Mouse (Mus musculus) gastrocnemius, postnatal 14 days (tissue): ENCODE results near the gene Tmem63a. TPM values are rescaled to one million over a fixed set of nuclear protein-coding genes. Genes with fewer than 3 reads are reported as not detected.
"Not testable (repeated sequence)": the region's sequence is repeated elsewhere in the genome, so short reads cannot be mapped to it uniquely, and the experiment has no call there.

Experiments
- DNase-seq: peaks from one replicate; pipeline ENCODE4 v3.0.0; 2021; ENCODE audit warnings: mixed read lengths
- intact Hi-C: fragments of 180-260 bp; cut with DNase I; formaldehyde crosslinking; loops from one replicate; pipeline ENCODE4 v1.15.1; 2025; ENCODE audit warnings: low total_unique reads
- long read RNA-seq, 2 experiments: library from polyadenylated mRNA; stranded (forward); transcript quantifications; one replicate each; pipeline ENCODE4 v2.0.0; 2021
- total RNA-seq, 2 experiments: library from RNA; stranded (reverse); gene quantifications; 2 replicates each; pipeline ENCODE4 v1.2.3; 2021

Tmem63a gene
- total RNA-seq, result 10 to 100 TPM; 11.9 to 12.5 TPM
- long read RNA-seq, experiment 1, transcript Tmem63a-201 (23 exons, 3,306 nt), result major isoform, 11 of 15 reads
- long read RNA-seq, experiment 1, partial matches to known transcripts, result 1 of 15 reads
- long read RNA-seq, experiment 1, other reads (novel, unspliced or antisense), result 3 of 15 reads
- long read RNA-seq, experiment 2, transcript Tmem63a-201 (23 exons, 3,306 nt), result major isoform, 14 of 22 reads
- long read RNA-seq, experiment 2, partial matches to known transcripts, result 3 of 22 reads
- long read RNA-seq, experiment 2, other reads (novel, unspliced or antisense), result 5 of 22 reads

DNA sequence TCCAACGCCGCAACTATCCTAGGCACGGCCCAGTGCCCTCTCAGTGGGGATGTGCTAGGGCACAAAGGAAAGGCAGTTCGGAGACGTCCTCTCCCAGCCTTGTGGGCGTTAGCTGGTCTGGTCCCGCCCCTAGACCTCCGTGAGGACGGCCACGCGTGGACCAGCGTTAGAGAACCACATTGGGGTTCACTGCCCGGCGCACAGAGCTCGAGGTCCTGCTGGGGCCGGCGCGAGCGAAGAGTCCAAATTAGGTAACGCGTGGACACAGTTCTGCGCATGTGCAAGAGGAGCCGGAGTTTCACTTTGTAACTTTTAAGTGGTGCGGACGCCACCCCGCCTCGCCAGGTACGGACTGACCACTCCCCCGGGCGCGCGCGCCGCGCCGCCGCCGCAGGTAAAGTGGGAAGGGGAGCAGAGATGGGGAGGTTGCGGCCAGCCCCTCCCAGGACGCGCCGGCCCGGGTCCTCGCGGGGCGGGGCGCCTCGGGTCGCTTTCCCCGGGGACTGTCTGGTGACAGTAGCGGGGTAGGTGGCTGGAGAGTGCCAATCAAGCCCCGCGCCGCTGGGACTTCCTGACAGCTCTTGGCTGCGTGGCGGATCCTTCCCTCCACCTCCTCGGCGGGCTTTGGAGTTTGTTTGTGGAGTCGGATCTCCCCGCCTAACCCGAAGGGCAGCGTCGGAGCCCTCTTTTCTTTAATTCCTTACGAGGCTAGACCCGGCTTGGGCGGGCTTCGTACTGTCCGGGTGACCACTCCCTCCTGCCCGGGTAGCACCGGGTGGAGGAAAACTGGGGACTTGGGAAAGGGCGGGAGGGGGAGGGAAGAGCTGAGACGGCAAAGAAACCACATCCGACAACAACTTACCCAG is at the start of gene Tmem63a:
Tmem63a (plus strand) TSS at position 179 of the 866 bp plus-strand sequence.
- intact Hi-C loops, result no loop called here
- peak; percentile 79 for DNase-seq

DNA sequence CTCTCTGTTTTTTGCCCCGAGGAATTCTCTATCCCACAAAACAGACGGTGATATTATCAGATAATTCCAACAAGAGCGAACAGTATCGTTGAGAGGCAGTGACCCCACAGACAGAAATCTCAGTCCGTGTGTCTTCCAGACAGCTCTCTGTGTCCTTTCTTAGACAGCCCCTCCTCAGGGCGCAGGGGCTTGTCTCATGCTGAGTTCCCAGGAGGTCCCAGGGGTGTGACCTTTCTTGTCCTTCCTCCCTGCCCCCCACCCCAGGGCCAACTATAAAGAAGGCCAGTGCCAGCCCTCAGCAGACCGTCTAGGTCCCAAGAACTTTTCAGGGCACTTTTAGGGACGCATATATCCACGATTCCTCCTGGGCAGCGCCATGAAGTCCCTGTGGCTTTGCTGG is 49.3 kb upstream of the Tmem63a start, which contains the start of gene Lefty2:
Lefty2 (plus strand) TSS at position 301 of the 400 bp plus-strand sequence.
- no peak for DNase-seq
- intact Hi-C loops, result loop anchor here (5.0 kb wide), 1 partner anchor 74 kb away; no protein-coding TSS in a partner anchor

DNA sequence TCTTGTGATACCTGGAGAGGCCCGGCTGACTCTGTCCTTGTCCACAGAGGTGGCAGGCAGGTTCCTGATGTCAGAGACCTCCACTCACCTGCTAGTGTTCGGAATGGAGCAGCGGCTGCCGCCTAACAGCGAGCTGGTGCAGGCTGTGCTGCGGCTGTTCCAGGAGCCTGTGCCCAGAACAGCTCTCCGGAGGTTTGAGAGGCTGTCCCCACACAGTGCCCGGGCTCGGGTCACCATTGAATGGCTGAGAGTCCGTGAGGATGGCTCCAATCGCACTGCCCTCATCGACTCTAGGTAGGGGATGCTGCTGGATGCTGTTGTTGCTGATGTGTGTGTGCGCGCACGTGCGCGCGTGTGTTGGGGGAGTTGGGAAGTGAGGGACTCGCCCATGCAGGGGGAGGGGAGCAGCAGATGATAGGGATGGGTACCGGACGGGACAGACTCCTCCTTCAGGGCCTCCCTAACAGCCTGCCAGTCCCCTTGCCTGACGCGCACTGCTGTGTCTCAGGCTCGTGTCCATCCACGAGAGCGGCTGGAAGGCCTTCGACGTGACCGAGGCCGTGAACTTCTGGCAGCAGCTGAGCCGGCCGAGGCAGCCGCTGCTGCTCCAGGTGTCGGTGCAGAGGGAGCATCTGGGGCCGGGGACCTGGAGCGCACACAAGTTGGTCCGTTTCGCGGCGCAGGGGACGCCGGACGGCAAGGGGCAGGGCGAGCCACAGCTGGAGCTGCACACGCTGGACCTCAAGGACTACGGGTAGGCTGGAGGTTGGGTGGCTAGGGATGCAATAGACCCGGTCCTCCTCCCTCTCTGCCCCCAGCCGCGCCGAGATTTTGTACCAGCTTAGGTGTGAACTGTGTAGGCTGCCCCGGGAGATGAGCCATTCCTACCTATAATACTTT is 47.8 kb upstream of the Tmem63a start:
- intact Hi-C loops, result loop anchor here (5.0 kb wide), 1 partner anchor 73 kb away; no protein-coding TSS in a partner anchor
- DNase-seq, result not testable (repeated sequence)

DNA sequence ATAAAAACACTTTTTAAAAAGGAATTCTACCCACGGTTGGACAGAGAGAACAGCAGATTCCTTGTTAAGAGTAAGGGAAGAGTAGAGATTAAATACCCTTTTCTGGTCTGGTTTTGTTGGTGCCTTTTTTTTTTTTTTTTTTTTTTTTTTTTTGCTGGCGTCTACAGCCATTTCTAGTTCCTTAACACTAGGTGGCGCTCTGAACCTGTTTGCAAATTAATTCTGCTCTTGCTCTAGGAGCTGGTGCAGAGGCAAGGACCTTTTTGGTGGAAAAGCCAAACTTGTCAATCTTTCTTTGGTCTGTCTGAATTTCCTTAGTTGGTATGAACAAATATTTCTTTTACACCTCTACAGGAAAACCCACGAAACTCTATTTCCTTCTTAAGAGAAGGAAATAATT is 41.0 kb upstream of the Tmem63a start:
- intact Hi-C loops, result loop anchor here (2.0 to 10.0 kb wide), 2 partner anchors 72 to 144 kb away; no protein-coding TSS in a partner anchor
- no peak for DNase-seq

DNA sequence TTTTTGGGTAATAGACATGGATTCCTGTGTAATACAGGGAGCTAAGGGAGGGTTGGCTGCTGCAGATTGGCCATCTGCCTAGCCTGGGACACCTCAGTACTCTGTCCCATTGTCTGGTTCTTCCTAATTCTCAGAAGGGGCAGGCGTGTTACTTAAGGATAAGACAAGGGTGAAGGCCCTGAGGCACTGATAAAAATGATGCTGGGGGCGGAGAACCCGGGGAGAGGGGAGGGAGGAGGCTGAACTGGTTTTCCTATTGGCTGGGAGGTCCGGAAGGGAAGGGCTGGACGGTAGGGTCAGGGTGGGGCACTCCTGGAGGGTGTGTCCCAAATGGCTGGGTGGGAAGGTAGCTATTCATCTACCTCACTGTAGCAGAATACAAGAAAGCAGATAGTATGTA is 39.2 kb upstream of the Tmem63a start:
- DNase-seq, result no peak
- intact Hi-C loops, result loop anchor here (10.0 kb wide), 1 partner anchor 142 kb away; no protein-coding TSS in a partner anchor

DNA sequence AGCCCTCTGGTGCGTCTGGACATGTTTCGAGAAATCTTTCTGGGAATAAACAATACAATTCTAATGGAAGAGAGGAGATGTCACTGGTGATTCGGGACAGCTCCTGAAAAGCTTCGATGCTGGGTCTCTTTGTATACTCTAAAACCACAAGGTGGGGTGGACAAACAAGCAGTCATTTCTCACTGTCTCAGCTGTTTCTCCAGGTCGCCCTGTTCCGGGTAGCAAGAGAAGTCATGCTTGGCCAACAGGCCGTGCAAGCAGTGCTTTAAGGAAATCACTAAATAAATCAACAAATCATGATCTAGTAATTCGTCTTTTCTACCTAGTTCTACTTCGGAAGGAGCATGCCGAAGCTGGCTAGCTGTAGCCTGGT is 38.5 kb upstream of the Tmem63a start:
- intact Hi-C loops, result loop anchor here (10.0 kb wide), 1 partner anchor 141 kb away; no protein-coding TSS in a partner anchor
- no peak for DNase-seq

DNA sequence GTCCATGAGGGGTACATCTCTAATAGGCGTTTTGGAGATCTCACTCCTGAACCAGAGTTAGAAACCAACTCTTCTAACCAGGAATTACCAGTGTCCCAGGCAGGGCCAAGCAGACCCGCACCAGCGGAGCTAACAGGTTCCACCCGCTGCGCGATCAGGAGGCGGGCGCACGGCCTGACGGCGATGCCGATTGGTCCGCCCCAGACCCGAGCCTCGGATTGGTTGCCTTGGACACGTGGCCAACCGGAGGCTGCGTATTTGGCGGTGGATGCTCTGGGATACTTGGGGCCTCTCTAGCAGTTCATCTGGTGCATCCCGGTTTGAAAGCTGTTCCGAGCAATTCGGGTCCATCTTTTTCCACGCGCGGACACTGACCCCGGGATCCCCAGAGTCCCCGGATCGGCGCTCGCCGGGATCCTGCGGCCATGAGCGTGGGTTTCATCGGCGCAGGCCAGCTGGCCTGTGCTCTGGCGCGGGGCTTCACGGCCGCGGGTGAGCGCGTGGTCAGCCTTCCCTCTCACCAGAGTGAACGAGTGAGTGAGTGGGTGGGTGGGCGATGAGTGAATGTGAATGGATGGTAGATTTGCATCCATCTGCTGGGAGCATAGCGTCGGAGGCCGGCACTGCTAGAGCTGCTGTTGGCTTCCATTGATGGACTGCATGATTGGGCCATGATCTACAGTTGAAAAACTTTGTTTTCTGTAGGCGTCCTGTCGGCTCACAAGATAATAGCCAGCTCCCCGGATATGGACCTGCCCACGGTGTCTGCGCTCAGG is 37.9 kb upstream of the Tmem63a start, which contains the start of gene Pycr2:
Pycr2 (plus strand) TSS at position 255 of the 776 bp plus-strand sequence.
- peak; percentile 95 for DNase-seq
- intact Hi-C loops, result loop anchor here (10.0 kb wide), 1 partner anchor 141 kb away; no protein-coding TSS in a partner anchor

DNA sequence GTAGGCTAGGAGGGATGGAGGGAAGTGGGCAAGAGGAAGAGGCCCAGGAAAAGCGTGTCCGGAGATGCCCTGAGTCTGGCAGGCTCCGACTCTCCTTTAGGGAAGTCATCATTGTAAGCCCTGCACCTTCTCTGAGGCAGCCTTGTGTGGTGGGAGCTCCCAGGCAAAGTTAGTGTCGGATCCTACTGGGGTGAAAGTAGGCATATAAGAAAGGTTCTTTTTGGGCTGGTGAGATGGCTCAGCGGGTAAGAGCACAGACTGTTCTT is 37.4 kb upstream of the Tmem63a start:
- intact Hi-C loops, result loop anchor here (10.0 kb wide), 1 partner anchor 140 kb away; no protein-coding TSS in a partner anchor
- DNase-seq, result no peak

DNA sequence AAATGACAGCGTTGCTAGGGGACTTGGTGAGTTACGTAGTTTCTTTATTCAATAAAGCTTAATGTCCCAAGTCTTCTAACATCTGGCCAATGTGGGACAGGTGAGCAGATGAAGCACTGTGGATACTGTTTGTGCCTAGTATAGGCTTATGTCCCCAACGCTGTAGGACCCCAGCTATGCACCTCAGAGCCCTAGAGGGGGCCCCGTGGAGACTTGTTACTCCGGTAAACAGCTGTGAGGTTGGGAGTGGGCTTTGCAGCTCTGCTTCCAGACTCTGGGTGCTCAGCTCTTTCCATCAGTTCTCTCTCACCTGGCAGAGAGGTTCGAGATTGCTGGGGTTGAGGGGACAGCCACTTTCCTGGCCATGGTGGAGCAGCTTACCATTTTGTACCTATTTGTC is 36.8 kb upstream of the Tmem63a start:
- DNase-seq, result no peak
- intact Hi-C loops, result loop anchor here (10.0 kb wide), 1 partner anchor 139 kb away; no protein-coding TSS in a partner anchor

DNA sequence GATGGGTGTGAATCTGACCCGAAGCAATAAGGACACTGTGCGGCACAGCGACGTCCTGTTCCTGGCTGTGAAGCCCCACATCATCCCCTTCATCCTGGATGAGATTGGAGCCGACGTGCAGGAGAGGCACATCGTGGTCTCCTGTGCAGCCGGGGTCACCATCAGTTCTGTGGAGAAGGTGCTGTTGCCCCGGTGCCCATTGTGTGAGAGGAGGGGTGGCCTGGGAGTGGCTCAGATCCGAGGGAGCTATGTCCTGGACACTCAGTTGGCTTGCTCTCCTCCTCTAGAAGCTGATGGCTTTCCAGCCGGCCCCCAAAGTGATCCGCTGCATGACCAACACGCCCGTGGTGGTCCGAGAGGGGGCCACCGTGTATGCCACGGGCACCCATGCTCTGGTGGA is 36.3 kb upstream of the Tmem63a start:
- DNase-seq, result no peak
- intact Hi-C loops, result loop anchor here (10.0 kb wide), 1 partner anchor 139 kb away; no protein-coding TSS in a partner anchor

DNA sequence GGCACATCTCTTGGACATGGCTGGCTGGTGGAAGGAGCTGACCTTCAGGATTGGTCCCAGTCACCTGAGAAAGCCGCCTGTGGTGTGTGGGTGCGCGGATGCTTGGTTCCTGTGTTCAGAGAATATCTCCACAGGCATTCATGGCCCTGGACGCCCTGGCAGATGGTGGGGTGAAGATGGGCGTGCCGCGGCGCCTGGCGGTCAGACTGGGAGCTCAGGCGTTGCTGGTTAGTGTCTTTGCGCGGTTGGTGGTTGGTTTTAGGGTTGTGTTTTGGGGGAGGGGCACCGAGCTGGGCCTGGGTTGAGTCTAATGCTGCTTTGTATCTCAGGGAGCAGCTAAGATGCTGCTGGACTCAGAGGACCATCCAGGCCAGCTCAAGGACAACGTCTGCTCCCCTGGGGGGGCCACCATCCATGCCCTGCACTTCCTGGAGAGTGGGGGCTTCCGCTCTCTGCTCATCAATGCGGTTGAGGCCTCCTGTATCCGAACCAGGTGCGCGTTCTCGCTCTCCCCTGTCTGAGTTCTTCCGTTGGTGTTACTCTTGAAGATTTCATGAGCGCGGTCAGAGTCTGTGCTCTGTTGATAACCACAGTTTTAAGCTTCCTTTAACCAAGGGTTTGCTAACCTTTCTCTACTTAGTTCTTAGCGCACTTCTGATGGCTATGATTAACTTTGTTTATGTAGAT is 35.5 kb upstream of the Tmem63a start:
- DNase-seq, result no peak
- intact Hi-C loops, result loop anchor here (10.0 kb wide), 1 partner anchor 138 kb away; no protein-coding TSS in a partner anchor

DNA sequence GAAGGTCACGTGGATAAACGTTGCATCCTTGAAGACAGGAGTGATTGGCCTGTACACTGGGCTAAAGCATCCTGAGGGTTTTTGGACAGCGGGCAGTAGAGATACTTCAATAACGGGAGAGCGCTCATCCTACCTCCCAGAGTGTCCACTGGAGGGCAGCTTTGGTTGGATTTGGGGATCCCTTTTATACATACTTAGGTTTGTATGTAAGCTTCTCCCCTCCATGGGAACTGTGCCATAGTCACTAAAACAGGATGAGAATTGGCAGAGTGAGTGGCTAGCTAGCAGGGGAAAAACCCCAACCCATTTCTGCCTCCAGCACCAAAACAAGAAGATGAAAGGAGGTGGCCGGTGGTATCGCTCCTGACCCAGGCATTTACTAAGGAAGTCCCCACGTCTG is 31.0 kb upstream of the Tmem63a start:
- intact Hi-C loops, result no loop called here
- no peak for DNase-seq

DNA sequence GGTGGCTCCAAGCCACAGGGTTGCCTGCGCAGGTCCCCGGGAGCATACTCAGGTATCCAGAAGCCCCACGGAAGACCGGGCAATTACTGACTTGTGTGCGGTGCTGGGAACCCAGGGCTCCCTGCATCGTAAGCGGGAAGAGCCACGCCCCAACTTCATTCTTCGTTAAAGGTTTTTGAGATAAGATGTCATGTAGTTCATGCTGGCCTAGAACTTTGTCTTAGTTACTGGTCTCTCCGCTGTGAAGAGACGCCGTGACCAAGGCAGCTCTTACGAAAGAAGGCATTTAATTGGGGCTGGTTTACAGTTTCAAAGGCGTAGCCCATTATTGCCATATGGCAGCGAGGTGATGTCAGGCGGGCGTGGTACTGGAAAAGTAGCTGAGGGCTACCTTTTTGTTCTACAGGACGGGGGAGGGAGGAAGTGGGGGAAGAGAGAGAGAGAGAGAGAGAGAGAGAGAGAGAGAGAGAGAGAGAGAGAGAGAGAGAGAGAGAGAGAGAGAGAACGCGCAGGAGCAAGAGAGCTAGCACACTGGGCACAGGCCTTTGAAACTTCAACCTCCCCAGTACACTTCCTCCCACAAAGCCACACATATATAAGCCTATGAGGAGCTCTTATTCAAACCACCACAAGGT is 30.4 kb upstream of the Tmem63a start:
- DNase-seq, result no peak
- intact Hi-C loops, result no loop called here

DNA sequence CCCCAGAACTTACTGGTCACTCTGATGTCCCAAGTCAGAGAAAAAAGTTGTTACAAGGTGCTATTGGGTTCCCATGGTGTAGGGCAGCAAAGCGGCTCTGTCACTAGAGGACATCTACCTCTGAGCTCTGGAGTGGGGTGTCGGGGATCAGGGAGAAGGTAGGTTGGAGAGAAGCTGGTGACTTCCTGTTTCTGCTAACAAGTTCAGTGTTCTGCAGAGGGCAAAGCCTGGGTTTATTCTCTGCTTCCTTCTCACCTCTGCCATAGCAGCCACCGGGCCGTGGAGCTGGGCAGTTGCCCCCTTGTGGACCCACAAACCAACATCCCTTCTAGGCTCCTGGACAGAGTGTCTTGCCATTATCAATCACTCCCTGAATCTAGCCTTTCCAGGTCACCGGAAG is 29.4 kb upstream of the Tmem63a start:
- intact Hi-C loops, result no loop called here
- DNase-seq, result no peak

DNA sequence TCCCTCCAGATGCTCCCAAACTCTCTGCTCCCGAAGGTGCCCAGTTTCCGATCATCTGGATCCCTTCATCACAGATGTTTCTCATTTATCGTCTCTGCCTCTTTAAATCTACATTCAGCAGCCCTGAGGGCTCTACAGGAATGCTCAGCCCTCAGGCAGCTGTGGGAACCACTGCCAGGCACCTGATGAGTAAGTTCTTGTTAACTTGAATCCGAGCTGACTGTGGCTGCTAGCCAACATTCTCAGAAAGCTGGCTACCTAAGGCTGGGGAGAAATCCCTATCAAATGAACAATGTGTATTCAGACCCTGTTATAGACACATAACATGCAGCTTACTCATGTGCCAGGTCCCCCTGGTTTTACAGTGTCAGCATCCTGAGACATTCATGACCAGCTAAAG is 28.3 kb upstream of the Tmem63a start:
- no peak for DNase-seq
- intact Hi-C loops, result no loop called here

DNA sequence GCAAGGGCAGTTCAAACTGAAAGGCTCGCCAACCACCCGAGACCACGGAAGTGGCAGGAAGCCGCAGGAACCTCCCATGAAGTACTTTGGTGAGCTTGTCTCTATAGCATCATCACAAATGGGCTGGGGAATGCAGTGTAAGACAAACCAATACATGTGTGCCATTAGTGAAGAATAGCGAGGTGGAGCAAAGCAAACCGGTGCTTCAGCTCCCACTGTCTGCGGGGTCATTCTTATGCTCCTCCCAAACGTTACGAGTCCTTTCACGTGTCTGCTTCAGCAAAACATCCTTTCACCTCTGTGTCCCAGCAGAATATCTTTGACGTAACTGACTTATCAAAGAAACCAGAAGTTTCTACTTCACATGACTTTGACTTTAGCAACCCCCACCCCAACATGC is 25.7 kb upstream of the Tmem63a start:
- intact Hi-C loops, result no loop called here
- DNase-seq, result no peak

DNA sequence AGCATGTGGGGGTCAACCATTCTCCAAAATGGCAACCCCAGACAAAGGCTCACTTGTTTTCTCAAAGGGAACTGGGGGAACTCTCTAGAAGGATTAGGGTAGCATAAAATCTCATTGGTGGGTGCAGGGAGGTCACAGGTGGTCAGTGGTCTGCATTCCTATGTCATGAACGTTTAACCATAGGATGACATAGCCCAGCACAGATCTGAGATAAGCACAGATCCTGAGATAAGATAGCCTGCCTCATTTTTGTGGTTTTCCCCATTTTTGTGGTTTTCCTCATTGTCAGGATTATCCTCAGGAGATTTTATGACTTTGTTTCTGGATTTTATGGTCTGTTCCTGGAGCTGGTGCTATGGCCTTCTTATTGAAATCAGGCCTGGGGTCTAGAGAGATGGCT is 25.1 kb upstream of the Tmem63a start:
- DNase-seq, result no peak
- intact Hi-C loops, result no loop called here

DNA sequence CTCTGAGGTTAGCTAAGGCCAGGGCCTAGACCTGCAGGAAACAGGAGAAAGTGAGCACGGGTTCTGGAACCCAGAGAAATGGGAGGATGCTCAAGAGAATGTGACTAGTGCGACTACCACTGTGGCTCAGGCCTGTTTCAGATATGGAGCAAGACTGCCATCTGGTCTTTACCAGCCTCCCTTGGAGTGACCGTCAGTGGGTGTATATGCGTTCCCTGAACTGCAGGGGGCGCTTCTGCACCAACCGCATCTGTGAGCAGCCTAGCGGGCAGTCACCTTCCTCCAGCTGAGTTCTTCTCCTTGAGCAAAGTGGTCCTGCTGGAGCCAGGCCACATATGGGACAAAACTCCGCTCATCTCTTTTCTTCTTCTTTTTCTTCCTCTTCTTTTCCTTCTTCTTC is 22.5 kb upstream of the Tmem63a start:
- no peak for DNase-seq
- intact Hi-C loops, result no loop called here
